Mouse (Mus musculus) stomach, embryonic 16.5 days (tissue): Measurements from ENCODE around the gene Svs1. TPM values are rescaled to one million over a fixed set of nuclear protein-coding genes. Genes with fewer than 3 reads are reported as not detected.
"Not testable (repeated sequence)": the region's sequence is repeated elsewhere in the genome, so short reads cannot be mapped to it uniquely, and the experiment has no call there.

Experiments
- ATAC-seq: fragments of 200-750 bp; cut with Nextera tagmentation; 2 replicates; pipeline ENCODE4 v1.8.0; 2017; ENCODE audit warnings: moderate number of reproducible peaks, moderate TSS enrichment; ENCODE audit not compliant: insufficient read depth, low FRiP score
- H3K27ac ChIP-seq: fragments of 300-500 bp; sonication (generic); 2 replicates; pipeline ENCODE4 v1.5.1; 2014; ENCODE audit warnings: low read length
- H3K27me3 ChIP-seq: fragments of 300-500 bp; sonication (generic); 2 replicates; pipeline ENCODE4 v1.6.1; 2014; ENCODE audit warnings: low read length, control low read depth, mixed read lengths; ENCODE audit not compliant: control insufficient read depth, insufficient read depth
- H3K36me3 ChIP-seq: fragments of 300-500 bp; sonication (generic); 2 replicates; pipeline ENCODE4 v1.6.1; 2014; ENCODE audit warnings: low read length; ENCODE audit not compliant: control insufficient read depth, insufficient read depth
- H3K4me1 ChIP-seq: fragments of 300-500 bp; sonication (generic); 2 replicates; pipeline ENCODE4 v1.6.1; 2014; ENCODE audit warnings: low read length, control low read depth, mixed read lengths; ENCODE audit not compliant: control insufficient read depth, insufficient read depth
- H3K4me2 ChIP-seq: fragments of 300-500 bp; sonication (generic); 2 replicates; pipeline ENCODE4 v1.6.1; 2014; ENCODE audit warnings: low read depth, low read length, mixed read lengths
- H3K4me3 ChIP-seq: fragments of 300-500 bp; sonication (generic); replicated peaks from 2 replicates; pipeline ENCODE4 v1.5.1; 2014; ENCODE audit warnings: mild to moderate bottlenecking, low read length
- H3K9ac ChIP-seq: fragments of 300-500 bp; sonication (generic); 2 replicates; pipeline ENCODE4 v1.6.1; 2014; ENCODE audit warnings: low read length
- H3K9me3 ChIP-seq: fragments of 300-500 bp; sonication (generic); replicated peaks from 2 replicates; pipeline ENCODE4 v1.6.1; 2016; ENCODE audit warnings: low read length, control low read depth; ENCODE audit not compliant: control insufficient read depth
- WGBS: fragments of 180-500 bp; shearing (Covaris S2); extraction: QIAGEN DNeasy Blood & Tissue Kit; methylation state at CpG from one replicate; pipeline ENCODE4 v1.1.7; 2014; 5-methylcytosine and 5-hydroxymethylcytosine counted together
- polyA plus RNA-seq: library from polyadenylated mRNA; unstranded; fragments of >200 nt; fragmentation: Nextera tagmentation; extraction: Ambion mirVana; gene quantifications from 2 replicates; pipeline ENCODE4 v1.2.1, GENCODE M21; 2015

The Svs1 gene
- polyA plus RNA-seq, 1 experiment from 2014 or later: not detected

DNA sequence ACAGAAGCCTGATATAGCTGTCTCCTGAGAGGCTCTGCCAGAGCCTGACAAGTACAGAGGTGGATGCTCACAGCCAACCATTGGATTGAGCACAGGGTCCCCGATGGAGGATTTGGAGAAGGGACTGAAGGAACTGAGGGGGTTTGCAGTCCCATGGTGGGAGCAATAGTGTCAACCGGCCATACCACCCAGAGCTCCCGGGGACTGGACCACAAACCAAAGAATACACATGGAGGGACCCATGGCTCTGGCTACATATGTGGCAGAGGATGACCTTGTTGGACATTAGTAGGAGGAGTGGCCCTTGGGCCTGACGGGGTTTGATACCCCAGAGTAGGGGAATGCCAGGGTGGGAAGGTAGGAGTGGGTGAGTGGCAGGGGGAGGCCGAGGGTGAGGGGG is 20.0 kb upstream of the Svs1 start:
- H3K36me3 ChIP-seq, H3K9me3 ChIP-seq, H3K4me1 ChIP-seq, H3K27ac ChIP-seq, ATAC-seq, H3K4me2 ChIP-seq, H3K4me3 ChIP-seq, H3K27me3 ChIP-seq, H3K9ac ChIP-seq: not testable (repeated sequence)
- 82% methylated on average over 5 of the region's 5 CpGs for WGBS

DNA sequence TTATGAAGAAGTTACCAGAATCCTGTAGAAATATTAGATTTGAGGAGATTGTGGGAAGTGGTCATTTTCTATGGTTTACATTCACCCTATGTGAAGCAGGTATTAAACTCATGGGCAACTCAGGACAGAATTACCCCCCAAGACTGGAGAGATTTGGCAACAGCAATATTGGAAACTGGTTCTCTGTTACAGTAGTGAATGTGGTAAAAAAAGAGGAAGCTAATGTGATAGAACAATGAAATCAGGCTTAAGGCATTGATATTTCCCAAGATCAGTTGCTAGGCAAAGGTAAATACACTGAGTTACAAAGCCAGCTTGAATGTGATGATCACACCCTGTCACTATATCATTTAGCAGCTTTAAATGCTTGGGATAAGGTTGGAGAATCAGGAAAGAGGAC is 18.8 kb upstream of the Svs1 start:
- ATAC-seq: no peak
- no peak overlapping the region for H3K27ac ChIP-seq
- H3K27me3 ChIP-seq: no peaks in the 10 kb centered on the region
- no peak overlapping the region for H3K4me3 ChIP-seq
- H3K36me3 ChIP-seq: no peaks in the 10 kb centered on the region
- no peak overlapping the region for H3K9ac ChIP-seq
- H3K9me3 ChIP-seq: no peaks in the 10 kb centered on the region
- H3K4me2 ChIP-seq: no peak overlapping the region
- no peaks in the 10 kb centered on the region for H3K4me1 ChIP-seq

DNA sequence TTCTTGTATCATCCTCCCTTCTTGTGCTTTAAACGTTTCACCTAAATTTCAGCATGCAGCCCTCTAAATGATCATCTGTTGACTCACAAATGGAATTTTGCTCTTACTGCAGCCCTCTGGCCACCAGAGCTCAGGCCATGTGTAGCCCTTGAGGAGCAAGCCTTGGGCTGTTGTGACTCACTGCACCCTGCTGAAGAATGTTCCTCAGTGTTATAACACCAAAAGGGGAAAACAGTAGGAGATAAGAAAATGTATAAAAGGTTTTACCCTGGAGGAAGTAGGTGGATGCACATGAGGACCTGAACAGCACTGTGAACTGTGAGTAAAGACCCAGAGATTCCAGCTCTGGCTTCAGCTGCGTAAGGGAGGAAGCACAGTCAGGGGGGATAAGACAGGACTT is 12.0 kb upstream of the Svs1 start, which contains the start of gene Doxl2:
Gene Doxl2, plus strand, starts transcription at position 301 of the 400 bp plus-strand sequence.
- H3K9me3 ChIP-seq: no peaks in the 10 kb centered on the region
- H3K27ac ChIP-seq: no peak within 1 kb of the TSS
- H3K9ac ChIP-seq: no peak within 1 kb of the TSS
- no peaks in the 10 kb centered on the region for H3K27me3 ChIP-seq
- WGBS: 72% methylated on average over 2 of the region's 2 CpGs
- H3K4me2 ChIP-seq: no peak within 1 kb of the TSS
- no peaks in the 10 kb centered on the region for H3K4me1 ChIP-seq
- H3K4me3 ChIP-seq: no peak within 1 kb of the TSS
- H3K36me3 ChIP-seq: no peaks in the 10 kb centered on the region
- ATAC-seq: no peak

DNA sequence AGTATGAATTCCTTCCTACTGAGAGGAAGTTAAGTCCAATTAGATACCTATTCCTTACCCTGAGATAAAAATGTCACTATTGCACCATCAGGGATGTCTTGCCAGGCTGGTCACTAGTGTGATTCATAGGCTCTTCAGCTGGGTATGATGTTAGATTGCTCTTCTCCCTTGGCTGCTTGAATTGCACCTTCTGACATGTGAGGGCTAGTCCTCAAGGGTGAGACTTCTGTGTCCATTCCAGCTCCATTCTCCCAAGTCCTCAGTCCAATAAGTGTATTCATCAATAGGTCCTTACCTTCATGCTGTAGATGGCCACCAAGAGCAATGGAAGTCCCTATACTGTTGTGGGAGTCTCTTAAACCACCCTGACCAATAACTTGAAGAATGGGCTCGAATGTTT is 7.0 kb upstream of the Svs1 start:
- no peak overlapping the region for H3K9ac ChIP-seq
- H3K4me1 ChIP-seq: no peaks in the 10 kb centered on the region
- no peaks in the 10 kb centered on the region for H3K27me3 ChIP-seq
- no peak overlapping the region for H3K4me3 ChIP-seq
- no peaks in the 10 kb centered on the region for H3K36me3 ChIP-seq
- ATAC-seq: no peak
- WGBS: 63% methylated on average over 1 of the region's 1 CpGs
- no peak overlapping the region for H3K27ac ChIP-seq
- no peak overlapping the region for H3K4me2 ChIP-seq
- H3K9me3 ChIP-seq: no peaks in the 10 kb centered on the region

DNA sequence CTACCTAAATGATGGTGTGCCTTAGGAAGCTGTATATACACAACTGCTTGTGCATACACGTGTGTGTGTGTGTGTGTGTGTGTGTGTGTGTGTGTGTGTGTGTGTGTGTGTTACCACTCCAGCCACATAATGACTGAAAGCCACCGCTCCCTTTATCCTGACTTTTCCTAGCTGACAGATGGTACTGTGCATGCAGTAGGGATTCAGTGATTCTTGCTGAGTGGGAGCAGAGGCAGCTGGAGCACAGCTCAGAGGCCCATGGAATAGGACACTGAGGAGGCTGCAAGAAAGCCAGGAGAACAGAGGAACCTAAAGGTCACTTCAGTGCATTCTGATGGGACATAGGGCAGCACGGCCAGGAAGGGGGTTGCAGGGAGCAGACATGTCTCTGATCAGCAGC is 4.4 kb upstream of the Svs1 start:
- no peaks in the 10 kb centered on the region for H3K36me3 ChIP-seq
- H3K9ac ChIP-seq: no peak overlapping the region
- H3K9me3 ChIP-seq: no peaks in the 10 kb centered on the region
- no peak overlapping the region for H3K27ac ChIP-seq
- no peak overlapping the region for H3K4me3 ChIP-seq
- H3K27me3 ChIP-seq: no peaks in the 10 kb centered on the region
- no peaks in the 10 kb centered on the region for H3K4me1 ChIP-seq
- WGBS: 58% methylated on average over 3 of the region's 3 CpGs
- H3K4me2 ChIP-seq: no peak overlapping the region
- ATAC-seq: no peak

DNA sequence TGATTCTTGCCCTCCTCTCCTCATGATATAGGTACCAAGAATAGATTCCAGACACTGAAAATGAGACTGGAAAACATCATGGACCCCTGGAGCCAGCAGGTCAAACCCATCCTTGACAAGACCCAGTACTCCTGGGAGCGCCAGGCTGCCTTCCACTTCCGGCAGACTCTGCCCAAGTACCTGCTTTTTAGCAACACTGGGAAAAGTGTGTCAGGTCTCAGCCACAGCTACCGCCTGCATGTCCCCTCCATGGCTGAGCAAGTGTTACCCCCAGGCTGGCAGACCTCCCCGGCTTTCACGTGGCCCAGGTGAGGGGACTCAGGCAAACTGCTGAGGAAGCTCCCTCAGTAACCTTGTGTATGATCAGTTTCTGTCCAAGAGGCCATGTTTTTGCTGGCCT is 3.3 kb downstream of the Svs1 start:
- no peak for ATAC-seq
- Histone ChIP-seq H3K4me1 (no peaks in the 10 kb centered on the region), H3K36me3 (no peaks in the 10 kb centered on the region), H3K4me2 (no peak overlapping the region), H3K9me3 (no peaks in the 10 kb centered on the region), H3K27me3 (no peaks in the 10 kb centered on the region), H3K27ac (no peak overlapping the region), H3K9ac (no peak overlapping the region), H3K4me3 (no peak overlapping the region)
- 91% methylated on average over 5 of the region's 5 CpGs for WGBS

DNA sequence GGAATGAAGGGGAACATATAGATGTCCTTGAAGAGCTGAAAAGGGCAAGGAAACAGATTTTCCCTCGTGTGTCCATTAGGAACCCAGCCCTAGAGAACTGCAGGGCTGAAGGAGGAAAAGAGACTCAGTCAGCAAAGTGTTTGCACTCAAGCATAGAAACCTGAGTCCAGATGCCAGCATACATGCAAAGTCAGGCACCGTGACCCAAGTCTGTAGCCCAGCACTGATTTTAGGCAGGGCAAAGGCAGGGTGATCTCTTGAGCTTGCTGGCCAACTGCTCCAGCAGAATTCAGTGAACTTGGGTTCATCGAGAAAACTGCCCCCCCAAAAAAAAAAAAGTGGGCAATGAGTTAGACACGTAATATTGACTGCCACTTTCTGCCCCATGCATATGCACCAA is 5.3 kb downstream of the Svs1 start:
- 76% methylated on average over 4 of the region's 4 CpGs for WGBS
- Histone ChIP-seq H3K27ac (no peak overlapping the region), H3K4me1 (no peaks in the 10 kb centered on the region), H3K27me3 (no peaks in the 10 kb centered on the region), H3K4me3 (no peak overlapping the region), H3K9me3 (no peaks in the 10 kb centered on the region), H3K4me2 (no peak overlapping the region), H3K36me3 (no peaks in the 10 kb centered on the region), H3K9ac (no peak overlapping the region)
- no peak for ATAC-seq

DNA sequence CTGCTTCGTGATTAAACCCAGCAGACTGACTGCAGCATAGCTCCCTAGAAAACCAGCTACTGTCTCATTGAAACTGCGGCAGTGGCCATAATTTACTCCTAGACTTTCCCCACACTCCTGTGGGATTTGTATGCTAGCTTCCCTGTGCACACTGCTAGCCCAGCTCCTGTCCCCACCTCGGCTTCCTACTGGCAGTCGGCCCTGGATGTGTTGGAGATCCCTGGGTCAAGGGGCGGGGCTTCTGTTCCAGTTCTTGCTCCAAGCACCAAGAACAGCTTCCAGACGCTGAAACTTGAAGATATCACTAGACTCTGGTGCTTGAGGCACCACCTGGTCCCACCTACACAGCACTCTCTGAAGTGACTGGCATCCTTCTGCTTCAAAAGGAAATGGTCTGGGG is 11.5 kb downstream of the Svs1 start:
- H3K4me3 ChIP-seq: no peak overlapping the region
- WGBS: 47% methylated on average over 6 of the region's 6 CpGs
- no peak overlapping the region for H3K27ac ChIP-seq
- no peak overlapping the region for H3K4me2 ChIP-seq
- H3K4me1 ChIP-seq: no peaks in the 10 kb centered on the region
- H3K27me3 ChIP-seq: no peaks in the 10 kb centered on the region
- no peaks in the 10 kb centered on the region for H3K36me3 ChIP-seq
- ATAC-seq: no peak
- H3K9ac ChIP-seq: no peak overlapping the region
- H3K9me3 ChIP-seq: no peaks in the 10 kb centered on the region

DNA sequence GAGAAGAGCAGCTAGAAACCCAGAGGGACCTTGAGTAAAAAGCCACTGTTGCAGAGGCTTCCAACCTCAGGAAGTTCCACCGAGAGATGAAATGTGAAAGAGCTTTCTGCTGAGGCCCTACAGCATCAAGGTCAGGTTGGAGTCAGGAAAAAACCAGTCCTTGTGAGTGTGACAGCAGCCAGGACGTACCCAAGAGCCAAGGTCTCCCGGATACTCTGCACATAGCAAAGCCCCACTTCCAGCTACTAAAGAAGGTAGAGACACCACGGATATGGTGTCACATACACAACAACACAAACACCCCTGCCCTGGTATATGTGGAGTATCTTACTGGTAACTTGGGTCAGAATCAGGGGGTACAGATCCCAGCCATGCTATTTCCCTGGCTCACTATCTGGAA is 12.1 kb downstream of the Svs1 start:
- Histone ChIP-seq H3K4me3 (no peak overlapping the region), H3K27ac (no peak overlapping the region), H3K36me3 (no peaks in the 10 kb centered on the region), H3K9ac (no peak overlapping the region), H3K4me1 (no peaks in the 10 kb centered on the region), H3K4me2 (no peak overlapping the region), H3K27me3 (no peaks in the 10 kb centered on the region), H3K9me3 (no peaks in the 10 kb centered on the region)
- ATAC-seq: no peak
- WGBS: 81% methylated on average over 4 of the region's 4 CpGs

DNA sequence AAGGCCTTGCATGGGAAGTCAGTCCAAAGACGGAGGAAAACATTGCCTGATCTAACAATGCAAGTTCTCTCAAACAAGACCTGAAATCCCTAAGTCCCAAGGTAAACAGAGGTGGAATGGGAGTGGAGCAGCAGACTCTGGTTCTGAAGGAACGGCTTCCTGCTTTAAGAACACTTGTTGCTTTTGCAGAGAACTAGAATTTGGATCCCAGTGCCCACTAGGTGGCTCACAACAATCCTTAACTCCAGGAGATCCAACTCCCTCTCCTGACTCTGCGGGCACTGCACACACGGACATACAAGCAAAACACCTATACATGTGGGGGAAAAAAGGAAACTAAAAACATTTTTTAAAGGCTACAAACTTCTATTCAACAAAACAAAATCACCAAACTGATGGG is 16.7 kb downstream of the Svs1 start:
- no peaks in the 10 kb centered on the region for H3K9me3 ChIP-seq
- H3K9ac ChIP-seq: no peak overlapping the region
- no peak overlapping the region for H3K4me3 ChIP-seq
- no peak overlapping the region for H3K27ac ChIP-seq
- no peaks in the 10 kb centered on the region for H3K36me3 ChIP-seq
- no peak overlapping the region for H3K4me2 ChIP-seq
- ATAC-seq: no peak
- 0 out of 2 replicates have a peak, but pooled peaks cover 2% of the 10 kb centered on the region for H3K4me1 ChIP-seq
- 29% methylated on average over 4 of the region's 4 CpGs for WGBS
- H3K27me3 ChIP-seq: no peaks in the 10 kb centered on the region
